Mouse (Mus musculus) forelimb bud, embryonic 11.5 days (tissue): ENCODE data around the gene Lep.

ENCODE experiments used
- DNase-seq: peaks from one replicate; pipeline ENCODE4 v3.0.0-alpha.2; 2012; ENCODE audit warnings: low read depth, low spot score

Lep gene

GRCm38 (mm10) chr6:29044029-29044428, 16.0 kb upstream of the Lep start:
- no peak for DNase-seq

- no peak for DNase-seq
These were observed 10.1 kb upstream of the Lep start for GRCm38 (mm10) chr6:29049926-29050325.

- DNase-seq = no peak
These were observed 7.8 kb upstream of the Lep start for GRCm38 (mm10) chr6:29052188-29052587.

DNA sequence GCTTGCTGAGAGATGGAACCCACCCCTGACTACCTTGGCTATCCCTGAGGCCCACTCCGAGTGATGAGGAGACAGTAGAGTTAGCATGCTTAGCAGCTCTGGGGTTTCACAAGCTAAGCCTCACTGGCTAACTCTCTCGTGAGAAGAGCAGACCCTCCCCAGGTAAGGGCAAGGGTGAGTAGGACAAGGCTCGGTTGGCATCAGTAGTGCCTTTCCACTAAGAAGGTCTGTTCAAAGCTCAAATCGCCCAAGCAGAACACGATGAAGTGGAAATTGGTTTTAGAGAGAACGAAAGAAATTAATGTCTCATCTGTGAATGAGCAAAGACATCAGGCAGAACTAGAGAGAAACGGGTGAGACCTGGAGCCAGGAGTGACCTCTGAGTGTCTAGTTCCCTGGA, 6.8 kb upstream of the Lep start:
- no peak for DNase-seq

GRCm38 (mm10) chr6:29056377-29056776, 3.6 kb upstream of the Lep start:
- DNase-seq = no peak

DNA sequence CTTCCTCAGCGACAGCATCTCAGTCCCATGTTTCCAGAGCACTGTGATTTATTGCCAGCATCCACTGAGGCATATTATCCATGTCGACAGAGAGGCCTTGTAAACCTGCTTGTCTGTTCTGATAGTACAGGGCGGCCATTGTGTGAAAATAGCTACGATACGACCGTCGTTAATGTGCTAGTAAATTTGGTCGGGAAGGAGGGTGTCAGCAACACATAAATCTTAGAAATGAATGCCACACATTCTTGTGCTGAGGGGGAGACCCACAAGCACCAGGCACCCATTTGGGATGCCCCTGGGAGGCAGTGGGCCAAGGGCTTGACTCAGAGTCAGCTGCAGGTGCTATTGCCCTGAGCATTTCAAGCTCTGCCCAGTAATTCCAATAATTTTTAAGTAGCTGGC, 6.4 kb downstream of the Lep start:
- DNase-seq = peak; percentile 64

DNA sequence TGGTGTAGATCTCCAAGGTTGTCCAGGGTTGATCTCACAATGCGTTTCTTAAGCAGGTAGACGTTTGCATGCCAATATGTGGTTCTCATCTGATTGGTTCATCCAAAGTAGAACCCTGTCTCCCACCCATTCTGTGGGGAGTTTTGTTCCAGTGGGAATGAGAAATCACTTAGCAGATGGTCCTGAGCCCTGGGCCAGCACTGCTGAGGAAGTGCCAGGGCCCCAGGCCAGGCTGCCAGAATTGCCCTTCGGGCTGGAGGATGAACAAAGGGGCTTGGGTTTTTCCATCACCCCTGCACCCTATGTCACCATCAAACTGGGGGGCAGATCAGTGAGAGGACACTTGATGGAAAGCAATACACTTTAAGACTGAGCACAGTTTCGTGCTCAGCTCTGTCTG, 12.2 kb downstream of the Lep start:
- DNase-seq = no peak

- DNase-seq = peak; percentile 8
These were observed 13.6 kb downstream of the Lep start for GRCm38 (mm10) chr6:29073462-29074132.

- DNase-seq = no peak
These were observed 14.1 kb downstream of the Lep start for GRCm38 (mm10) chr6:29074133-29074469.

DNA sequence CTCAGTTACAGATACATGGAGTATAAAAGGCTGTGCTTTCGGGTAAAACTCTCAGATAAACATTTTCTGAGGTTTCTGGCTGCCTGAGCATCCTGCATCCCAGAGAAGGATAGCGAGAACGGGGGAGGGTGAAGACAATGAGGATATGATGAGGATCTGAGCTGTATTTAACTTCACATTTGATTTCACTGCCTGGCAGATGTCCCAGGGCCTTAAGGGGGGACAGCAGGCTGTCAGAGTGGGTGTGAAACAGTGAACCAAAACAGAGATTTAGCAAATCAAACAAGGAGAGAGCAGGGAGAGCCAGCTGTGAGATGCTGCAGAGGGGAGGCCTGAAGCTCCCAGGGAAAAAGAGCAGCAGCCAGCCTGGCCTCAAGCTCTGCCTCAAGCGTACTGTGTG, 19.3 kb downstream of the Lep start:
- DNase-seq = no peak

- DNase-seq = no peak
These were observed 21.9 kb downstream of the Lep start for GRCm38 (mm10) chr6:29081826-29082363.

DNA sequence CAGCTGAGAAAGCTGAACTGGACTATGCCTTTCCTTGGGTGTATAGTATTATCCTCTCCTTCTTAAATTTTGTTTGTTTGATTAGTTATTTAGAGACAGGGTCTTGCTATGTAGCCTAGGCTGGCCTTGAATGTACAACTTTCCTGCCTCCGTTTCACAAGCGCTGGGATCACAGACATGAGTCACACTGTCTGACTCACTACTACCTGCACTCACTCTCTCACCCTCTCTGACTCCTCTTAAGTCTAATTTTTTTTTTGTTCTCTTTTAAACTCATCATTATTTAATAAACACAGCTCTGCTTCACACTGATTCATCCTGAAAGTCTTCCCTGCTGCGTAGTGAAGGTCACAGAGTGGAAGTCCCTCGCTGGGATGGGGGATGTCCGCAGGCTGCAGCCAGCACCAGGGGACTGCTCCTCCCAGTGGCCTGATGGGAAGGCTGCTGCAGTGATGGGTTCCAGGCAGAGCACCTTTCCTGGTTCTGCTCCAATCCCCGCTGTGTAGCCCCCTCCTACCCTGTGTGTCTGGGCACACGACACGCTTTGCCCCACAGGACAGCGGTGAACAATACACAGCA, 22.8 kb downstream of the Lep start:
- DNase-seq = no peak

DNA sequence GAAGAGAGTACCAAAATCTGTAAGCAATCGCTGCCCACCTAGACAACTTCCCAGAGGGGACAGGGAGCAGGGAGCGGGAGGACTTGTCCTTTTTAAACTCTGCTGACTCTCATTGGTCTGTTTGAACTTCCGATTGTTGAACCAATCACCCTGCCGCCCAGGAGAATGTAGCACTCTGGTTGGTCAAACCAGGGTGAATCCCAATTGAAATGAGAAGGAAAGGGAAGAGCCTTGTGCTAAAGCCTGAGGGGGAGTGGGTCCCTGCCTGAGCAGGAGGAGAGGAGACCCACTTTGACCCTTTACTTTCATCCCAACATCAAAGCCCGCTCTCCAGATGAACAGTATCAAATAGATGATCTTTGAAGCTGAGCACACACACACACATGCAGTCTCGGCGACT, 24.4 kb downstream of the Lep start:
- DNase-seq = no peak

- DNase-seq = no peak
These were observed 28.1 kb downstream of the Lep start for GRCm38 (mm10) chr6:29087921-29088709.

- DNase-seq = no peak
These were observed 32.2 kb downstream of the Lep start for GRCm38 (mm10) chr6:29092234-29092633.

- no peak for DNase-seq
These were observed 32.9 kb downstream of the Lep start for GRCm38 (mm10) chr6:29092904-29093303.

GRCm38 (mm10) chr6:29099536-29100170, 39.6 kb downstream of the Lep start:
- DNase-seq = no peak

- no peak for DNase-seq
These were observed 40.4 kb downstream of the Lep start for GRCm38 (mm10) chr6:29100423-29100822.

DNA sequence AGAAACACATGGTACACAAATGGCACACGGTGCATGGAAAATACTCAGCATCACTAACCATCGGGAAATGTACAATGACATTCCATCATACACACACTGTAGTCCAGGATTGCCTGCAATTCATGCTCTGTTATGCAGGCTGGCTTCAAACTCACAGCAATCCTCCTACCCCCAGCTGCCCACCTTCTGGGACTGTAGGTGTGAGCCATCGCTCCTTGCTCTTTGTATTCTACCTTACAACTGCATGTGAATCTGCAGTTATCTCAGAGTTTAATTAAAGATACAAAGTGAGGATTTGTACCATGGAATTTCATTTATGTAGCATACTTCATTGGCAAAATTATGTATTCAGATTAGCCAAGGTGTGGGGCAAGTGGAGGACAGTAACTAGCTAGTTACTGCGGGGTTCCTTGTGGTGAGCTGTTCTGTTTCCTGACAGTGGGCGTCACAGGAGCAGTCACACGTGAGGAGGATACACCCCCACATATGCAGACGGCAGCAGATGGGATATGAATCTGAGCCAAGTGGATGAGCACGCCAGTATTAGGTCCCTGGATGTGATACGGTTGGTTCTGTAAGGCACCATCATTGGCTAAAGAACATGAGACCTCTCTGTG, 41.3 kb downstream of the Lep start:
- no peak for DNase-seq

- DNase-seq = no peak
These were observed 48.4 kb downstream of the Lep start for GRCm38 (mm10) chr6:29108376-29108775.

- no peak for DNase-seq
These were observed 51.5 kb downstream of the Lep start for GRCm38 (mm10) chr6:29111501-29111900.

DNA sequence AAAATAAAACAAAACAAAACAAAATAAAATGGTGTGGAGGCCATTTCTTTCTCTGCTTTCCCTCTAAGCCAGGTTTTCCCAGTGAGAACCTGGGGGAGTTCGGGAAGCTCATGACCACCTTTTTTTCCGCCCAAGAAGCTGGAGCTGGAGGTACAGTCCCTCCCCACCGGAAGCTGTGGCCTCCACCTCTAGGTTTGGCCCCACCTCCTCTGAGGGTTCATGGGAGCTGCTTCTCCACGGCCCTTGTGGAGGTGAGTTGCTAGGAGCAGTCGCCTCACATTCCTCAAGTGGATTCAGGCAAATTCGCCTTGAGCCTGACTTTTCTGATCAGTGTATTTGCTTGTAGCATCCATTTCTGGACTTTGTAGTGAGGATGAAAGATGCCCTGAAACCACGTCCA, 55.7 kb downstream of the Lep start:
- DNase-seq = no peak
